In genomic region chr11:82612026-82612425, GRCm38 (mm10) we compare ENCODE assay signal across 9 mouse cellular contexts.
DNase-seq lines count a peak whose midpoint lies in the region; ATAC-seq and TF ChIP-seq lines count a peak whose summit lies in the region.
"Had no signal": no experiment of that assay in that cellular context is flagged by ENCODE, and none has a peak within 500 bp of the region (broad histone marks: within the 10 kb centered on the region; RNA-seq: fewer than 3 reads in every experiment).

No protein-coding gene starts in this region.

- peak; percentile 65 for TF ChIP-seq CTCF in midbrain, postnatal 0 days (IDR thresholded peaks at IDR 0.05)
- peak; percentile 33; the same call in 1 of the 2 replicates for TF ChIP-seq CTCF in bone marrow, adult 2 months (IDR thresholded peaks at IDR 0.05; ENCODE audit: control insufficient read depth, insufficient read depth, low read length)

- no peak for TF ChIP-seq POLR2A in bone marrow, adult 2 months (IDR thresholded peaks at IDR 0.05; ENCODE audit: borderline replicate concordance, control insufficient read depth, low read depth, low read length)

- no peak overlapping the region for H3K4me2 ChIP-seq in midbrain, postnatal 0 days (ENCODE audit: low read depth, low read length, poor library complexity, severe bottlenecking)
- no peak overlapping the region for H3K4me2 ChIP-seq in midbrain, embryonic 15.5 days
- H3K4me2 ChIP-seq: midbrain, embryonic 12.5 days had no signal

- peaks cover under 1% of the 10 kb centered on the region; the same call in 1 of the 2 replicates for H3K4me1 ChIP-seq in midbrain, postnatal 0 days (ENCODE audit: insufficient read depth, low read length)
- peaks cover 8% of the 10 kb centered on the region for H3K4me1 ChIP-seq in midbrain, embryonic 15.5 days
- no peaks in the 10 kb centered on the region for H3K4me1 ChIP-seq in bone marrow, adult 2 months (ENCODE audit: control insufficient read depth, insufficient read depth, low read length)

- H3K27ac ChIP-seq in midbrain, postnatal 0 days (ENCODE audit: low read depth, low read length) = no peak overlapping the region
- H3K27ac ChIP-seq in midbrain, embryonic 15.5 days = no peak overlapping the region
- H3K27ac ChIP-seq in bone marrow, adult 2 months (ENCODE audit: control insufficient read depth, insufficient read depth, low read depth, low read length, poor library complexity) = no peak overlapping the region
- H3K27ac ChIP-seq: midbrain, embryonic 12.5 days had no signal

- H3K27me3 ChIP-seq in midbrain, postnatal 0 days (ENCODE audit: insufficient read depth, low read length) = no peaks in the 10 kb centered on the region
- no peaks in the 10 kb centered on the region for H3K27me3 ChIP-seq in midbrain, embryonic 15.5 days (replicated peaks)
- H3K27me3 ChIP-seq: midbrain, embryonic 12.5 days had no signal

- DNase-seq in gastrocnemius, adult 18-20 months (ENCODE audit: low spot score) = peak; percentile 42
- no peak for DNase-seq in gastrocnemius, postnatal 36 days
- DNase-seq in midbrain, postnatal 0 days (ENCODE audit: low spot score) = peak; percentile 88
- peak; percentile 68 for DNase-seq in kidney, adult 9 months
- peak; percentile 89 for DNase-seq in retina, postnatal 1 day

- H3K9ac ChIP-seq in midbrain, postnatal 0 days (replicated peaks; ENCODE audit: low read length, poor library complexity, severe bottlenecking) = no peak overlapping the region
- no peak overlapping the region for H3K9ac ChIP-seq in midbrain, embryonic 15.5 days
- H3K9ac ChIP-seq: midbrain, embryonic 12.5 days had no signal

- no peaks in the 10 kb centered on the region for H3K36me3 ChIP-seq in midbrain, postnatal 0 days (ENCODE audit: insufficient read depth, low read length)
- no peaks in the 10 kb centered on the region for H3K36me3 ChIP-seq in midbrain, embryonic 15.5 days (replicated peaks)
- H3K36me3 ChIP-seq: midbrain, embryonic 12.5 days had no signal

- intact Hi-C loops in gastrocnemius, postnatal 36 days (cut with DNase I) = loop anchor here (2.0 to 10.0 kb wide), 3 partner anchors 279 to 375 kb away; partner anchors contain the start of gene Rad51d

- H3K9me3 ChIP-seq in midbrain, postnatal 0 days (ENCODE audit: low read length) = no peaks in the 10 kb centered on the region
- no peaks in the 10 kb centered on the region for H3K9me3 ChIP-seq in midbrain, embryonic 15.5 days
- H3K9me3 ChIP-seq: midbrain, embryonic 12.5 days had no signal

- no peak overlapping the region for H3K4me3 ChIP-seq in midbrain, postnatal 0 days (ENCODE audit: low read depth, low read length)
- no peak overlapping the region for H3K4me3 ChIP-seq in midbrain, embryonic 15.5 days
- no peak overlapping the region for H3K4me3 ChIP-seq in bone marrow, adult 2 months (replicated peaks; ENCODE audit: control insufficient read depth, low read depth, low read length)
- H3K4me3 ChIP-seq: midbrain, embryonic 12.5 days had no signal

- no peak for ATAC-seq in midbrain, postnatal 0 days (ENCODE audit: low FRiP score)
- ATAC-seq in midbrain, embryonic 15.5 days (replicated peaks) = no peak
- ATAC-seq in erythroid progenitor cell, adult 5-6 weeks (replicated peaks; ENCODE audit: low FRiP score, poor library complexity, severe bottlenecking) = no peak

Comparison
In these comparisons a context has a peak if more than half of its experiments do, and no peak if none do; other contexts are left out.
1. DNase-seq: peak in gastrocnemius, adult 18-20 months (single experiment), midbrain, postnatal 0 days (single experiment), kidney, adult 9 months (single experiment) and retina, postnatal 1 day (single experiment); none in gastrocnemius, postnatal 36 days (0 of 2).